Mouse (Mus musculus) adrenal gland, adult 8-10 months (tissue): ENCODE measurements around the gene Gm20219. TPM values are rescaled to one million over a fixed set of nuclear protein-coding genes. Genes with fewer than 3 reads are reported as not detected.
A peak's percentile ranks its signal among the peaks of the same experiment; 100 is the strongest.

Experiments
- DNase-seq: peaks from one replicate; pipeline ENCODE4 v3.0.0; 2022
- total RNA-seq, 4 experiments: library from RNA; stranded (reverse); gene quantifications; 2 replicates each; pipeline ENCODE4 v1.2.4; 2022

The Gm20219 gene
- total RNA-seq = 1 to 10 TPM in 2 of 4 experiments, under 1 TPM in 2; 0.73 to 2.1 (median 1.1) TPM

- DNase-seq = no peak
These were observed at the start of gene Gm20219 for GRCm38 (mm10) chr17:56554122-56554551. Gene Gm20219, minus strand, starts transcription at chr17:56554387.

- no peak for DNase-seq
These were observed 49.8 kb upstream of the Gm20219 start for GRCm38 (mm10) chr17:56604070-56604380.

GRCm38 (mm10) chr17:56603186-56604069 is 49.2 kb upstream of the Gm20219 start:
- no peak for DNase-seq

DNA sequence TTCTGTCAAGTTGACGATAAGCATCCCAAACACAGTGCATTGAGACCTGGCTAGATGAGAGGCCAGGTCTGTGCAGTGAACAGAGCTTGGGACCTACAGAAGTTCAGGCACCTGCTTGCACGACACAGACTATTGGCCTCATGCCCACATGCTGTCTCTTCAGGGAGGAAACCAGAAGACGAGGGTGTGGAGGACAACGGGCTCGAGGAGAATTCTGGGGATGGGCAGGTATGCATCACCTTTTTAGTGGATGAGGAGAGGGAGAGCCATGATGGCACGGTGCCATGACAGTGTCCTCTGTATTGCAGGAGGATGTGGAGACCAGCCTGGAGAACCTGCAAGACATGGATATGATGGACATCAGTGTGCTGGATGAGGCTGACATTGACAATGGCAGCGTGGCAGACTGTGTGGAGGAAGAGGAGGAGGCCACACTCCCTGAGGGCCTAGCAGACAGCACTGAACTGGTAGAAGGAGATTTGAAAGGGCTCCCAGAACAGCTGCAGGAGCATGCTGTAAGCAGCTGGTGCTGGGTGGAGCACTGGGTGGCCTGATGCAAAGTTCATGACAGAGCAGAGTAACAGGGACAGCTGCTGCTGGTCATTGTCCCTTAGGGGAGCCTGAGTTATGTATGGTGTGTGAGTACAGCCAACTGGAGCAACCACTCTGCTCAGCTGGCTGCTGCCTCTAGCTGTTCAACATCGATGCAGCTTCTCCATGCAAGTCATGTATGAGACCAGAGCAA is 39.5 kb upstream of the Gm20219 start:
- DNase-seq = no peak

DNA sequence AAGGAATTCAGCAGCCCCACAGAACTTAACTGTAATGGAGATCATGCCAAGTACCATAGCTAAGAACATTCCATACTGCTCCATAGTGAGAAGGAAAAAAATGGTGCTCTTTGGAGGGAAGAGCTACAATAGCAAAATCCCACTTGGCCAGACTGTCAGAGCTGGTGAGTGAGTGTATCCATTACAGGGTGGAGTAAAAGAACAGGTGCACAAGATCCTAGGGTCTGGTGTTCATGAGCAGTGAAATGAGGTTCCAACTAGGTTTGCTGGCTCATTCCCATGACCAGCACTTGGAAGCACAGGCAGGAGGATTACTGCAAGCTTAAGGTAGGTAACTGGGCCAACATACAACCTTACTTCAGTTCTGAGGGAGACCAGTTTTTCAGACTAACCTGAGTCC is 38.4 kb upstream of the Gm20219 start:
- no peak for DNase-seq

DNA sequence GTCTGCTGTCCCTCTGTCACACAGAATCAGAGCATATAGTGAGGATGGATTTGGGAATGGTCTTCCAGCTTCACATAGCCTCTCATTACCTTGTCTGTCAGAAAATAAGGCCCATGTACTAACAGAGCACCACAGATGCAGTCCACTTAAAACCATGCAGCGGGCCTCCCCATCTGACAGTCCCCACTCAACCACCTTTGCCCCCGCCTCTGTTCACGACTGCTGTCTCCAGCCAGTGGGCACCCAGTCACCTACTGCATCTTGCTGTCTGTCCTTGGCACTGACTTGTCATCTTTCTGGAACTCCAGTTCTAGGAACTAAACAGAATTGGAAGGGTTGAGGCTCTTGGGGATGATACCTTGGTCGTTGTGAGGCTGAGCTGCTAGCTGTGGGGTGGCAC is 34.7 kb upstream of the Gm20219 start:
- no peak for DNase-seq

DNA sequence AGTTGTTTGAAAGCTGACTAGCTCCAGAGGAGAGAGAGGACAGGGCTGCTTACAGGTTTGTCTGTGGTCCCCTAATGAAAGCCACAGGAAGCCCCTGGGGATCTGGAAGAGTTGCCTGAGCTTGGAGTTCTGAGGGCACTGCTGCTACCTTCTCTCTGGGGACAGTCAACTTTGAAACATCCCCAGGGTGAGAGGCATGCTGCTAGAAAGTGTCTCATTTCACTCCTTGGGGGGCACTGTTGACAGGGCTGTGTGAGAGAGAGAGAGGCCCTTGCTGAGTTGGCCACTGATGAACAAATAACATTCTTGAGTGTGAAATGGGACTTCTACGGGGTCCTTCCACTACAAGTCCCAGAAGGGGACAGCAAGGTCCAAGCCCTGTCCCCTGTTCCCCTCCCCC is 33.6 kb upstream of the Gm20219 start:
- no peak for DNase-seq

DNA sequence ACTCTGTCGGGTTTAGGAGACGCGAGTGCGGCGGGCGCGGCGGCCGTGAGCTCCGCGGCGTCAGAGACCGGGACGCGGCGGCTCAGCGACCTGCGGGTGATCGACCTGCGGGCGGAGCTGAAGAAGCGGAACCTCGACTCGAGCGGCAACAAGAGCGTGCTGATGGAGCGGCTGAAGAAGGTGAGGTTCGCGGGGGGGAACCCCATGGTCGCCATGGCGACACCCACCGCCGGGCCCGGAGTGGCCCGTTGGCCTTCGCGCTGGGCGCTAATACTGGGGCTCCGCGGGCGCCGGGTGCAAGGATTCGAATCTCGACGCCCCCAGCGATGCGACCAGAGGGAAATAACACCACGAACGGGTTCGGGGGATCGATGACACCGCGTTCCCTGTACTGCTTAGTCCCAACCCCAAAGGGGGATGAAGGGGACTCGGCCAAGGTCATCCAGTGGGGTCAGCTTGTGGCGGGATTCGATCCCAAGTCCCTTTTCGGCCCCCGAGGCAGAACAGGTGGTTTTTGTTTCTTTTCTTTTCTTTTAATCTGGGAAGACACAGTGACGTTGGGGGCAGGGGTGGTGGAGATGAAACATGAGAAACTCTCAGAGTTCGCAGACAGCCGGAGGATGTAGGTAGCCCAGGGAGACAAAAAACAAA is 31.1 kb upstream of the Gm20219 start:
- no peak for DNase-seq

DNA sequence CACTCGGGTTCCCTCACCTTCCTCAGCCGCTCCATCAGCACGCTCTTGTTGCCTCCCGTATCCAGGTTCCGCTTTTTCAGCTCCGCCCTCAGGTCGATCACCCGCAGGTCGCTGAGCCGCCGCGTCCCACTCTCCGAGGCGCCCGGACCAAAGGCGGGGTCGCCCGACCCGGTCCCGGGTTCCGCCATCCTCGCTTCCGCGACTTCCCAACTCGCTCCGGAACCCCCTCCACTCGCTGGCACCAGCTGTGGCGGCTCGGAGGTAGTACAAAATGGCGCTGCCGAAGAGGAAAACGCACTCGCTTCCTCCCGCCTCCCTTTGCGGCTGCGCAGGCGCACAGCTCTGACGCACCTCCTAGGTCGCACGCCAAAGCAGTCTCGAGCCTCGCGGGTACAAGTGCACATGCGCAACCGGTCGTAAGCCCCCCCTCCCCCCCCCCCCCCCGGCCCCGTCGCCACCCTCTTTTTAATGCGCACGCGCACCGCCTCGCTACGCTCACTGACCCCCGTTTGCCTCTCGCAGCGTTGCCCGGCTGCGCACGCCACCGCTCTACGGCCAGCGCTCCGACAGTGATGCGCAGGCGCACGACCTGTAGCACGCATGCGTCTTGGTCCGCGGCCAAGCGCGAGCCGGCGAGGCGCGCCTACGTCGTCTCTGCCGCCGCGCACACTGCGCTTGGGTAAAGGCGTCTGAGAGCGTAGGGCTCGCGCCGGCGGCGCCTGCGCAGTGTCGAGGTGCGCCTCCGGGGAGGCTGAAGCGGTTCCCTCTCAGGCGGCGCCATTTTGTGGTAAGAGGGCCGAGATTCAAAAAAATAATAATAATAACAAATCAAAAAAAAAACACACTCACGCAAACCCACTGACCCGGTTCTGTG is 30.3 kb upstream of the Gm20219 start, which contains the start of the genes Safb2 and Safb:
Gene Safb2 (minus strand): TSS at position 329 of the 874 bp plus-strand sequence.
Gene Safb (plus strand): TSS at position 569 of the 874 bp plus-strand sequence.
- DNase-seq = peak; percentile 99

DNA sequence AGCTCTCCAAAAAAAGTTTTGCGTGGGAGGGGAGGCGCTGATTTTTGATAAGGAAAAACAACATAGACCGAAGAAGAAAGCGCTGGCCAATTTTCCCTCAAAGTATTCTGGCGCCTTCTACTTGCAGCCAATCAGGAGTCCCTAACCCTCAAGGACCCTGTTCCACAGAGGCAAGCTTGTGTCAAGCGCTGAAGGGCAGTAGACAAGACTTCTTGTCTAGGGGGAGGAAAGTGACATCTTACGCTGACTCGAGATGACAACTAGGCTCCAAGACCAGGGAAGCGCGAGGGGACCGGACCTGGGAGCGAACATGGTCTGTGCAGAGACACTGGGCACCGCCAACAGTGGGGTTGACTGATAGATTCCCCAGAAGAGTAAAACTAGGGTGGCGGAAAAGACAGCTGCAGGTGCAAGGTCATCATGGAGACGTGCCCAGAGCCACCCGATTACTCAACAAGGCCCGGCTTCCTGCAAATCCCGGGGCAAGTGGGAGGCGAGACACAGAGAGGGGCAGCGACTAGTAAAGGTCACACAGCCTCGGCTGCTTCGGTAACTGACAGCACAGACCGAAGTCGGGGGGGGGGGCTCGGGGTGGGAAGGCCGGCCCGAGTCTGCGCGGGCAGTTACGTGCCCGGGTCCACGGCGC is 29.5 kb upstream of the Gm20219 start:
- peak; percentile 62 for DNase-seq

- DNase-seq = no peak
These were observed 28.9 kb upstream of the Gm20219 start for GRCm38 (mm10) chr17:56583071-56583470.

DNA sequence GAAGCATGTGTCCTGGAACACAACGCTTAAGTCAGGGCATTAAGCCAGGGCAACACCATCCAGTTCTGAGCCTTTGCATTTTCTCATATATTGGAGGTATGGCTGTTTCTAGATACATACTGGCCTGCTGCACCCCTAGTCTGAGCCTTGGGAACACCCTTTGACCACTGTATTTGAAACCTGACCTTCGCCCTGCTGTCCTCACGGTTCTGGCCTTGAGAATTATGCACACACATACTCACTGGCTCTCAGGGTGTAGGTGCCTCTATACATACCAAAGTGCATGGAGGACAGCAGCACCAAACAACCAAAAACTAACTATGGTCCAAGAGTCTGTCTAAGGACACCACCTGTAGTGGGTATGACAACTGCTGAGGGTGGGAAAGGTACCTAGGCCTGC is 18.8 kb upstream of the Gm20219 start:
- DNase-seq = no peak

- no peak for DNase-seq
These were observed 18.0 kb upstream of the Gm20219 start for GRCm38 (mm10) chr17:56572154-56572553.

- no peak for DNase-seq
These were observed 16.1 kb upstream of the Gm20219 start for GRCm38 (mm10) chr17:56570287-56570686.

- DNase-seq = no peak
These were observed 13.2 kb upstream of the Gm20219 start for GRCm38 (mm10) chr17:56567370-56567769.

DNA sequence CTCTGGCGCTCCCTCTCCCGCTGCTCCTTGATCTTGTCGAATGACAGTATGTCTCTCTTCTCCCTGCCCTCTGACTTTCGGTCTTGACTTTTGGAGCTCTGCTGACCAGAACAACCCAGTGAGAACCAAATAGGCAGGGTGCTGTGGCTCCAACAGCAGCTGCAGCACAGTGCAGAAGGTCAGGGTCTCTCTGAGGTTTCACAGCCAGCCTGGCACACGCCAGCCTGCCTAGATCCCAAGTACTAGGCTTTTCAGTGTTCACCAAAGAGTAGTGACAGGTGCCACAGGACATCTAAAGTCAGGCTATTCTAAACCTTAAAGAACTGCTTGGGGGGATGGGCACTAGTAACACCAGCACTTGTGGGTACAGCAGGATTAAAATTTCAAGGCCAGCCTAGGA is 12.7 kb upstream of the Gm20219 start:
- DNase-seq = no peak

DNA sequence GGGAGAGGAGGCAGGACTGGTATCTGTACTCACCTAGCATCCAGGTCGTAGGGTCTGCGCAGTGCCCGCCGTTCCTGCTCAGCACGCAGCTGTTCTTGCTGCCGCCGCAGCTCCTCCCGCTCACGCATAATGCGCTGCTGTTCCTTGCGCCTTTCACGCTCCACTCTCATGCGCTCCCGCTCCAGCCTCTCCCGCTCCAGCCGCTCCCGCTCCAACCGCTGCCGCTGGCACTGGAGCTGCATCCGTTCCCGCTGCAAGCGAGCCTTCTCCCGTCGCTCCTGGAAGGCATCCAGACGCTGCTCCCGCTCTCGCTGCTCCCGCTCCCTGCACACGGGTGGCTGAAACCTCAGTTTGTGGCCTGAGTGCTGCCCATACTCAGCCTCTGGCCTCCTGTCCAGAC is 12.1 kb upstream of the Gm20219 start:
- no peak for DNase-seq

GRCm38 (mm10) chr17:56561866-56562265 is 7.7 kb upstream of the Gm20219 start:
- DNase-seq = peak; percentile 59

- DNase-seq = no peak
These were observed 5.9 kb upstream of the Gm20219 start for GRCm38 (mm10) chr17:56560131-56560530.

DNA sequence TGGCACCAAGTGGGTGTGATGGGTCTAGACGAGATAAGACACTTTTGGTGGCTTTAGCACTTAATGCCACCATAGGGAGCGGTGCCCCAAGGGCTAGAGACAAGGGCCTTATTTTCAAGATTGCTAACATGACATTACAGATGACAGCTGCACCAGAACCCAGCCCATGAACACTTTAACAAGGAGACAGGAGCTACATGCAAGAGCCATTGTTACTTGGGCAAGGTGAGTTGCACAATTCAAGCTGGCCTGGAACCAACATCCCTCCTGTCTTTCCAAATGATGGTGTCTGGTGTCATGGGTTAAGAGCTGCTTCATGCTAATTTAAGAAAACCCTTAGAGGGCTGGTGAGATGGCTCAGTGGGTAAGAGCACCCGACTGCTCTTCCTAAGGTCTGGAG is 5.2 kb upstream of the Gm20219 start:
- no peak for DNase-seq

GRCm38 (mm10) chr17:56558448-56558847 is 4.3 kb upstream of the Gm20219 start:
- DNase-seq = peak; percentile 40
